Mouse (Mus musculus): ENCODE measurements around the gene 2210011C24Rik.
"Not testable (repeated sequence)": the region's sequence is repeated elsewhere in the genome, so short reads cannot be mapped to it uniquely, and the experiment has no call there.

Gene 2210011C24Rik

GRCm38 (mm10) chr8:84015833-84016232 is 3.9 kb upstream of the 2210011C24Rik start:
- DNase-seq = no peak

- DNase-seq = no peak
Measured at GRCm38 (mm10) chr8:84012499-84013165, 661 bp upstream of the 2210011C24Rik start.

- DNase-seq = no peak
Measured at GRCm38 (mm10) chr8:84010625-84011611, 1.1 kb downstream of the 2210011C24Rik start.

- DNase-seq = peak; percentile 70
Measured at GRCm38 (mm10) chr8:84009876-84010275, 2.1 kb downstream of the 2210011C24Rik start.

GRCm38 (mm10) chr8:84008362-84008761 is 3.6 kb downstream of the 2210011C24Rik start:
- DNase-seq = no peak

- not testable (repeated sequence) for DNase-seq
Measured at GRCm38 (mm10) chr8:84005502-84005901, 6.5 kb downstream of the 2210011C24Rik start.

- DNase-seq = peak; percentile 96
Measured at GRCm38 (mm10) chr8:84004533-84005201, 7.3 kb downstream of the 2210011C24Rik start.

GRCm38 (mm10) chr8:84003612-84004246 is 8.2 kb downstream of the 2210011C24Rik start:
- no peak for DNase-seq

- DNase-seq = no peak
Measured at GRCm38 (mm10) chr8:84002957-84003611, 8.9 kb downstream of the 2210011C24Rik start.

- no peak for DNase-seq
Measured at GRCm38 (mm10) chr8:84001281-84002000, 10.5 kb downstream of the 2210011C24Rik start, which contains the start of gene 1700067K01Rik. TSS of gene 1700067K01Rik (plus strand) at chr8:84001502.

GRCm38 (mm10) chr8:83999825-84000224 is 12.1 kb downstream of the 2210011C24Rik start:
- DNase-seq = no peak

GRCm38 (mm10) chr8:83999057-83999705 is 12.8 kb downstream of the 2210011C24Rik start:
- DNase-seq = no peak

- no peak for DNase-seq
Measured at GRCm38 (mm10) chr8:83998231-83999056, 13.5 kb downstream of the 2210011C24Rik start.

GRCm38 (mm10) chr8:83997511-83998141 is 14.3 kb downstream of the 2210011C24Rik start, which contains the start of gene Samd1:
TSS of gene Samd1 (plus strand) at chr8:83997672.
- DNase-seq = peak; percentile 59

- DNase-seq = peak; percentile 88
Measured at GRCm38 (mm10) chr8:83996567-83997505, 15.1 kb downstream of the 2210011C24Rik start.

- no peak for DNase-seq
Measured at GRCm38 (mm10) chr8:83995973-83996372, 16.0 kb downstream of the 2210011C24Rik start.

GRCm38 (mm10) chr8:83994030-83994429 is 17.9 kb downstream of the 2210011C24Rik start:
- DNase-seq = no peak

- no peak for DNase-seq
Measured at GRCm38 (mm10) chr8:83992488-83992887, 19.5 kb downstream of the 2210011C24Rik start.

All from layer of hippocampus, adult 9-11 months (tissue).